In the genomic region with DNA sequence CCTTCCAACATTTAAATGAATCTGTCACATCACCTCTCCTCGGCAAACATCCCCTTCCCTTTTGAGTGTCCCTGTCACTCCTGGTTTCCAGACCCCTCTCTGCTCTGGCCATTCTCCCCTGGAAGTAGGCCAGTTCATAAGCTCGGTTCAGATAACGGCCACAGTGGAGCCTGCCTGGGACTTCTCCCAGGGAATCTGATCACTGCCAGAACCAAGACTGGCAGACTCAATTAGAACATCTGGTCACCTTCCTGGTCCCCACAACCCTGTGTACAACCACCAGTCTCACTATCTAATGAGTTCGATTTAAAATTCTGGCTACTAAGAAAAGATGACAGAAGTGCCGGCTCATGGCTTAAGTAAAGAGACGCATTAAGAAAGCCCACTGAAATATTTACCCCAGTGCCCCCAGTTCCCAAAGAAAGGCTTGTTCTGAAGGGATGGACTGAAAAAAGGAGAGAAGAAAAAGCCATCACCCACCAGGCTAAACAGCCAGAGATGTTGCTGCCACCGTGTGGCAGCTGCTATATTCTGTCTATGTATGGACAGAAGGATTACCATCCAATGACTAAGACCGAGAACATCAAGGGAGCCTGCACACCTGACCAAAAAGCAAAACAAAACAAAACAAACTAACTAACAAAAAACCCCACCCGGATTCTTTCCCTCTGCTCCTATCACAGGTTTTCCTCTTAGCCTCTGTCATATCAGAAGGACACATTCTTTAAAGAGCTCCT, we compare ENCODE assay signal across 8 mouse cellular contexts. TPM values are rescaled to one million over a fixed set of nuclear protein-coding genes. Genes with fewer than 3 reads are reported as not detected.
DNase-seq lines count a peak whose midpoint lies in the region; ATAC-seq and TF ChIP-seq lines count a peak whose summit lies in the region.

No protein-coding gene starts in this region.

- no peak overlapping the region for H3K4me3 ChIP-seq in kidney, postnatal 0 days (replicated peaks; ENCODE audit: low read depth, low read length)
- no peak overlapping the region for H3K4me3 ChIP-seq in MEL (ENCODE audit: control insufficient read depth in 1 of 2, insufficient read depth in 1 of 2, low read depth in 2 of 2, low read length in 2 of 2)
- H3K4me3 ChIP-seq in embryonic facial prominence, embryonic 10.5 days: no peak overlapping the region

- no peak overlapping the region for H3K27ac ChIP-seq in kidney, postnatal 0 days
- no peak overlapping the region for H3K27ac ChIP-seq in MEL (ENCODE audit: control insufficient read depth, low read depth, low read length)
- H3K27ac ChIP-seq in embryonic facial prominence, embryonic 10.5 days (replicated peaks): no peak overlapping the region

- no peaks in the 10 kb centered on the region for H3K79me2 ChIP-seq in MEL (ENCODE audit: control insufficient read depth, insufficient read depth, low read length, poor library complexity)

- 62% methylated on average over 9 of the region's 9 CpGs for WGBS in kidney, postnatal 0 days
- 65% methylated on average over 9 of the region's 9 CpGs for WGBS in embryonic facial prominence, embryonic 10.5 days

- no peak for TF ChIP-seq POLR2A in MEL (IDR thresholded peaks at IDR 0.05; ENCODE audit: control insufficient read depth in 1 of 2, insufficient read depth in 1 of 2, low read depth in 1 of 2, low read length in 2 of 2, poor library complexity in 1 of 2)

- peak; percentile 53 for DNase-seq in CD4-positive, CD25-positive, alpha-beta regulatory T cell, adult 2 months (ENCODE audit: low read depth, low spot score)
- peak; percentile 9 for DNase-seq in kidney, postnatal 0 days (ENCODE audit: low spot score)
- no peak for DNase-seq in kidney, adult 18-20 months
- peak; percentile 31 for DNase-seq in MEL (ENCODE audit: low read depth, low spot score)
- DNase-seq in embryonic facial prominence, embryonic 10.5 days (ENCODE audit: low spot score): peak; percentile 15
- DNase-seq in lung, postnatal 14 days: peak; percentile 16
- no peak for DNase-seq in gastrocnemius, postnatal 10 days

- H3K4me2 ChIP-seq in kidney, postnatal 0 days (ENCODE audit: low read length): no peak overlapping the region

- no peaks in the 10 kb centered on the region for H3K4me1 ChIP-seq in kidney, postnatal 0 days (replicated peaks; ENCODE audit: insufficient read depth, low read length)
- H3K4me1 ChIP-seq in MEL (ENCODE audit: control insufficient read depth in 1 of 2, insufficient read depth in 2 of 2, low read length in 2 of 2): peaks cover 0 to 4% of the 10 kb centered on the region in 2 experiments; a peak in 1 of 4 replicates
- H3K4me1 ChIP-seq in embryonic facial prominence, embryonic 10.5 days: peaks cover 8% of the 10 kb centered on the region

- H3K27me3 ChIP-seq in kidney, postnatal 0 days (ENCODE audit: insufficient read depth, low read length): no peaks in the 10 kb centered on the region
- H3K27me3 ChIP-seq in MEL (ENCODE audit: control insufficient read depth in 1 of 2, insufficient read depth in 2 of 2, low read length in 2 of 2): no peaks in the 10 kb centered on the region; a peak in 2 of 4 replicates
- H3K27me3 ChIP-seq in embryonic facial prominence, embryonic 10.5 days (replicated peaks; ENCODE audit: low read depth, poor library complexity, severe bottlenecking): no peaks in the 10 kb centered on the region; the same call in 1 of the 2 replicates

- TF ChIP-seq CTCF in kidney, postnatal 0 days (IDR thresholded peaks at IDR 0.05; ENCODE audit: low read depth): peak; percentile 58
- peak; percentile 26 to 66 (median 51) for TF ChIP-seq CTCF in MEL (IDR thresholded peaks at IDR 0.05 in 2 of 3, conservative IDR thresholded peaks at IDR 0.05 in 1 of 3; ENCODE audit: control insufficient read depth in 1 of 3, insufficient read depth in 1 of 3, low read depth in 2 of 3, low read length in 3 of 3, poor library complexity in 1 of 3, severe bottlenecking in 1 of 3)

- peak; percentile 52 for TF ChIP-seq RAD21 in MEL (IDR thresholded peaks at IDR 0.05; ENCODE audit: low read depth, low read length)

- H3K36me3 ChIP-seq in kidney, postnatal 0 days (ENCODE audit: insufficient read depth, low read length): no peaks in the 10 kb centered on the region
- no peaks in the 10 kb centered on the region for H3K36me3 ChIP-seq in MEL (ENCODE audit: control insufficient read depth in 1 of 2, insufficient read depth in 2 of 2, low read length in 2 of 2)
- no peaks in the 10 kb centered on the region for H3K36me3 ChIP-seq in embryonic facial prominence, embryonic 10.5 days (replicated peaks)

- ATAC-seq in CD4-positive, CD25-positive, alpha-beta regulatory T cell, adult 4 months: no peak
- ATAC-seq in kidney, postnatal 0 days (replicated peaks; ENCODE audit: low FRiP score, low read depth): no peak

- H3K9ac ChIP-seq in kidney, postnatal 0 days (ENCODE audit: low read depth, low read length): no peak overlapping the region
- no peak overlapping the region for H3K9ac ChIP-seq in MEL (ENCODE audit: control insufficient read depth, low read depth, low read length, poor library complexity, severe bottlenecking)

- TF ChIP-seq EP300 in MEL (IDR thresholded peaks at IDR 0.05; ENCODE audit: low read depth in 1 of 2, low read length in 2 of 2): no peak

- H3K9me3 ChIP-seq in kidney, postnatal 0 days (replicated peaks; ENCODE audit: low read length): no peaks in the 10 kb centered on the region
- no peaks in the 10 kb centered on the region for H3K9me3 ChIP-seq in MEL (replicated peaks; ENCODE audit: insufficient read depth, low read length)
- H3K9me3 ChIP-seq in embryonic facial prominence, embryonic 10.5 days: no peaks in the 10 kb centered on the region

TF ChIP-seq in MEL, 35 proteins besides CTCF, POLR2A, EP300 and RAD21:
- TF ChIP-seq MYC (IDR thresholded peaks at IDR 0.05; ENCODE audit: low read depth, low read length) (no peak), ZC3H11A (IDR thresholded peaks at IDR 0.05; ENCODE audit: low read depth, low read length) (peak; percentile 40), SMC3 (IDR thresholded peaks at IDR 0.05; ENCODE audit: low read depth, low read length) (peak; percentile 70), MEF2A (IDR thresholded peaks at IDR 0.05; ENCODE audit: extremely low read depth, insufficient replicate concordance, low read depth, low read length, poor library complexity, severe bottlenecking) (no peak), POLR2AphosphoS5 (IDR thresholded peaks at IDR 0.05; ENCODE audit: borderline replicate concordance, low read depth, low read length) (no peak), ZKSCAN1 (IDR thresholded peaks at IDR 0.05; ENCODE audit: low read depth, low read length) (no peak), SIN3A (IDR thresholded peaks at IDR 0.05; ENCODE audit: low read length) (no peak)

RNA-seq across cellular contexts. Expression of a gene that starts 39.7 kb away (rescaled TPM):
- polyA plus RNA-seq in CD4-positive, CD25-positive, alpha-beta regulatory T cell, adult 4 months (2017; shearing (Covaris generic)): not detected
- 0.07 and 0.11 TPM in 2 replicates for polyA plus RNA-seq in kidney, postnatal 0 days (2015; fragmentation: Nextera tagmentation; extraction: Ambion mirVana)
- not detected in 2 replicates for total RNA-seq in MEL (2012; rRNA removed)
- polyA plus RNA-seq in MEL (2012; ENCODE audit: insufficient read depth in 1 of 2, insufficient read length in 2 of 2, low read depth in 1 of 2, low replicate concordance in 2 of 2, missing spikeins in 1 of 2): not detected
- 0.39 and 0.71 TPM in 2 replicates for polyA plus RNA-seq in embryonic facial prominence, embryonic 10.5 days (2016; fragmentation: Nextera tagmentation; extraction: Ambion mirVana)
- total RNA-seq in gastrocnemius, postnatal 10 days (2021): not detected

Comparison
In these comparisons a context has a peak if more than half of its experiments do, and no peak if none do; other contexts are left out.
1. DNase-seq: peak in CD4-positive, CD25-positive, alpha-beta regulatory T cell, adult 2 months (single experiment), kidney, postnatal 0 days (single experiment), MEL (single experiment), embryonic facial prominence, embryonic 10.5 days (single experiment) and lung, postnatal 14 days (single experiment); none in kidney, adult 18-20 months (single experiment) and gastrocnemius, postnatal 10 days (single experiment).